Mouse (Mus musculus) frontal cortex, adult 2 months (tissue): Measurements from ENCODE around the gene Yif1b. TPM values are rescaled to one million over a fixed set of nuclear protein-coding genes. Genes with fewer than 3 reads are reported as not detected.

ENCODE experiments used
- DNase-seq, 2 experiments: peaks; one replicate each; pipeline ENCODE4 v3.0.0; 2022; ENCODE audit warnings: low spot score in 1 of 2; ENCODE audit errors: extremely low spot score in 1 of 2
- polyA plus RNA-seq: library from polyadenylated mRNA; depleted of rRNA; stranded (reverse); fragments of >200 nt; gene quantifications from 2 replicates; pipeline ENCODE4 v1.2.3, GENCODE M21; 2012; rRNA removed

Gene Yif1b
- polyA plus RNA-seq, 1 experiment, result 61.8 TPM

DNA sequence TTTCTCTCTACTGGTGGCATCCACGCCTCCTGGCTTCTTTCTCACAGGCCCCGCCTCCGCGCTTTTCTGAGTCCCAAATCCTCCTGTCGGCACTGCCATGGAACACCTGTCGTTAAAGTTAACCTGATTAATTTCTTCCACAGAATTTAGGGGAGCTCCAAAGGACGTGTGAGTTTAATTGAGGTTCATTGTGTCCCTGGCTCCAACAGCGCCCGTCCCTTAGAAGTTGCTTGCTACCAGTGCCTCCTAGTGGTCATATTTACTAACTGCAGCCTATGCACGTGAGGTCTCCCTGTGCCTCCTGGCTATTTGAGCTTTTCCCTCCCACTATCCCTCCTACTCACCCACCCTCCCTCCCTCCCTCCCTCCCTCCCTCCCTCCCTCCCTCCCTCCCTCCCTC lies 58.9 kb downstream of the Yif1b start:
- peak in 1 of 2 experiments; percentile 80 for DNase-seq

Other genes with a start within 250 kb of the Yif1b start
- gene Ryr1, start 113.2 kb upstream of the Yif1b start, polyA plus RNA-seq, result 10.1 and 12.2 TPM in 2 replicates
- 2.5 and 2.6 TPM in 2 replicates for gene Rasgrp4, start 103.5 kb upstream of the Yif1b start, polyA plus RNA-seq
- 56.8 and 65.5 TPM in 2 replicates for gene Fam98c, start 82.1 kb upstream of the Yif1b start, polyA plus RNA-seq
- 0.65 and 0.78 TPM in 2 replicates for gene Ggn, start 68.1 kb upstream of the Yif1b start, polyA plus RNA-seq
- 35.5 and 38.0 TPM in 2 replicates for gene Spred3, start 67.9 kb upstream of the Yif1b start, polyA plus RNA-seq
- 197 and 217 TPM in 2 replicates for gene Psmd8, start 57.6 kb upstream of the Yif1b start, polyA plus RNA-seq
- gene Catsperg1, start 24.3 kb upstream of the Yif1b start, polyA plus RNA-seq, result 4.9 and 6.2 TPM in 2 replicates
- 2.5 TPM in 2 replicates for gene Kcnk6, start 5.8 kb upstream of the Yif1b start, polyA plus RNA-seq
- gene 2200002D01Rik, start 10.1 kb downstream of the Yif1b start, polyA plus RNA-seq, result 0.34 and 0.40 TPM in 2 replicates
- gene Spint2, start 43.6 kb downstream of the Yif1b start, polyA plus RNA-seq, result 20.3 and 21.4 TPM in 2 replicates
- gene Ppp1r14a, start 51.0 kb downstream of the Yif1b start, polyA plus RNA-seq, result 22.1 and 26.9 TPM in 2 replicates
- 90.5 and 91.9 TPM in 2 replicates for gene Dpf1, start 65.6 kb downstream of the Yif1b start, polyA plus RNA-seq